Mouse (Mus musculus): ENCODE data around the gene Irf2bp1.

DNA sequence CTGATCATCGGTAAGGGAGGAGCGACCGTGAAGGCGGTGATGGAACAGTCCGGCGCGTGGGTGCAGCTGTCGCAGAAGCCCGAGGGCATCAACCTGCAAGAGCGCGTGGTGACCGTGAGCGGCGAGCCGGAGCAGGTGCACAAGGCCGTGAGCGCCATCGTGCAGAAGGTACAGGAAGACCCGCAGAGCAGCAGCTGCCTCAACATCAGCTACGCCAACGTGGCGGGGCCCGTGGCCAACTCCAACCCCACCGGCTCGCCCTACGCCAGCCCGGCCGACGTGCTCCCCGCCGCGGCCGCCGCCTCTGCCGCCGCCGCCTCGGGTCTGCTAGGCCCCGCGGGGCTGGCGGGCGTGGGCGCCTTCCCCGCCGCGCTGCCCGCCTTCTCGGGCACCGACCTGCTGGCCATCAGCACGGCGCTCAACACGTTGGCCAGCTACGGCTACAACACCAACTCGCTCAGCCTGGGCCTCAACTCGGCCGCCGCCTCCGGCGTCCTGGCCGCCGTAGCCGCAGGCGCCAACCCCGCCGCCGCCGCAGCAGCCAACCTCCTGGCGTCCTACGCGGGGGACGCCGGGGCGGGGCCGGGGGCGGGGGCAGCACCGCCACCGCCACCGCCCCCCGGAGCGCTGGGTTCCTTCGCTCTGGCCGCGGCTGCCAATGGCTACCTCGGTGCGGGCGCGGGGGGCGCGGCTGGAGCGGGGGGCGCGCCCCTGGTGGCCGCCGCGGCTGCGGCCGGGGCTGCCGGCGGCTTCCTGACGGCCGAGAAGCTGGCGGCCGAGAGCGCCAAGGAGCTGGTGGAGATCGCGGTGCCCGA is 46.1 kb upstream of the Irf2bp1 start:
- TF ChIP-seq CTCF (IDR thresholded peaks at IDR 0.05; ENCODE audit: control insufficient read depth, insufficient read depth, low read length): no peak
- no peak for TF ChIP-seq POLR2A (IDR thresholded peaks at IDR 0.05; ENCODE audit: borderline replicate concordance, control insufficient read depth, low read depth, low read length)

Data from bone marrow, adult 2 months (tissue).